Mouse (Mus musculus) kidney, adult 11 months (tissue): Measurements from ENCODE around the gene Paxbp1.
A peak's percentile ranks its signal among the peaks of the same experiment; 100 is the strongest.
"Not testable (repeated sequence)": the region's sequence is repeated elsewhere in the genome, so short reads cannot be mapped to it uniquely, and the experiment has no call there.

Experiments
- DNase-seq: peaks from one replicate; pipeline ENCODE4 v3.0.0; 2022

Paxbp1 gene

GRCm38 (mm10) chr16:91044270-91045182 lies at the start of gene Paxbp1:
Gene Paxbp1, minus strand, starts transcription at chr16:91044543.
- peak; percentile 97 for DNase-seq

GRCm38 (mm10) chr16:91086642-91087306 lies 42.4 kb upstream of the Paxbp1 start:
- no peak for DNase-seq

GRCm38 (mm10) chr16:91085239-91085825 lies 41.0 kb upstream of the Paxbp1 start:
- DNase-seq = no peak

- DNase-seq = no peak
Measured at GRCm38 (mm10) chr16:91084307-91085238, 40.2 kb upstream of the Paxbp1 start.

- no peak for DNase-seq
Measured at GRCm38 (mm10) chr16:91083002-91083646, 38.8 kb upstream of the Paxbp1 start.

- peak; percentile 31 for DNase-seq
Measured at GRCm38 (mm10) chr16:91081508-91081907, 37.2 kb upstream of the Paxbp1 start.

- DNase-seq = no peak
Measured at GRCm38 (mm10) chr16:91076180-91076579, 31.8 kb upstream of the Paxbp1 start.

- not testable (repeated sequence) for DNase-seq
Measured at GRCm38 (mm10) chr16:91075423-91075822, 31.1 kb upstream of the Paxbp1 start.

GRCm38 (mm10) chr16:91073163-91073892 lies 29.0 kb upstream of the Paxbp1 start:
- DNase-seq = peak; percentile 84

- no peak for DNase-seq
Measured at GRCm38 (mm10) chr16:91072256-91072655, 27.9 kb upstream of the Paxbp1 start.

- DNase-seq = no peak
Measured at GRCm38 (mm10) chr16:91068969-91069368, 24.6 kb upstream of the Paxbp1 start.

- no peak for DNase-seq
Measured at GRCm38 (mm10) chr16:91067122-91067521, 22.8 kb upstream of the Paxbp1 start.

GRCm38 (mm10) chr16:91064583-91065365 lies 20.4 kb upstream of the Paxbp1 start:
- no peak for DNase-seq

GRCm38 (mm10) chr16:91063786-91064185 lies 19.4 kb upstream of the Paxbp1 start:
- no peak for DNase-seq

GRCm38 (mm10) chr16:91061531-91062318 lies 17.4 kb upstream of the Paxbp1 start:
- DNase-seq = peak; percentile 27

- DNase-seq = no peak
Measured at GRCm38 (mm10) chr16:91057741-91058140, 13.4 kb upstream of the Paxbp1 start.

GRCm38 (mm10) chr16:91057261-91057660 lies 12.9 kb upstream of the Paxbp1 start:
- DNase-seq = no peak

GRCm38 (mm10) chr16:91056043-91056821 lies 11.9 kb upstream of the Paxbp1 start:
- peak; percentile 61 for DNase-seq

- peak; percentile 42 for DNase-seq
Measured at GRCm38 (mm10) chr16:91055150-91055549, 10.8 kb upstream of the Paxbp1 start.
